Mouse (Mus musculus): ENCODE measurements at regions not wholly inside any gene's neighbourhood (a gene's known extent, or its start where the extent isn't known, plus 50 kb on each side); places are given as distances from the start of the nearest gene placed in this dataset.

GRCm38 (mm10) chr5:139625871-139626460, 82.7 kb downstream of the Uncx start:
- Histone ChIP-seq H3K9me3 (peaks cover 14% of the 10 kb centered on the region), H3K9ac (no peak overlapping the region), H3K27me3 (replicated peaks) (peaks cover 18% of the 10 kb centered on the region), H3K27ac (no peak overlapping the region), H3K4me2 (replicated peaks) (no peak overlapping the region), H3K4me3 (no peak overlapping the region), H3K4me1 (0 out of 2 replicates have a peak, but pooled peaks cover 4% of the 10 kb centered on the region), H3K36me3 (no peaks in the 10 kb centered on the region)
- 59% methylated on average over 22 of the region's 22 CpGs for WGBS
- peak; percentile 33; the same call in 1 of the 2 replicates for ATAC-seq (ENCODE audit: low FRiP score, low read depth)

DNA sequence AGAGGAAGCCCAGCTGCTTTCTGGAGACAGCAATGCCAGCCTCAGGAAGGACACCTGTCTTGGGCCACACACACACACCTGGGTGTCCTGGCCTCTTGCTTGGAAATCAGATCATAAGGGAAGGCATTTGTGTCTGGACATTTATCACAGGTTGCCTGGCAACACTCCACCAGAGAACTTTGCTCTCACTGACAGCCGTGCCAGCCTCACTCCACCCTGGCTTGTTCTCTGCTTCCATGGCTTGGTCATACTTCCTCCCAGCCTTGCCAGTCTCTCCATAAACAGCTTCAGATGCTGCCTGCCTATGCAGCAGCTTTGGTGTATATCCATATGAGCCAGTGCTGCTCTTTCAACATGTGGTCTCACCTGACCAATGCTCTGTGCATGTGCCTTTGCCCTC, 84.3 kb downstream of the Uncx start:
- WGBS: 74% methylated on average over 1 of the region's 1 CpGs
- Histone ChIP-seq H3K4me2 (replicated peaks) (no peak overlapping the region), H3K9me3 (peaks cover 14% of the 10 kb centered on the region)

DNA sequence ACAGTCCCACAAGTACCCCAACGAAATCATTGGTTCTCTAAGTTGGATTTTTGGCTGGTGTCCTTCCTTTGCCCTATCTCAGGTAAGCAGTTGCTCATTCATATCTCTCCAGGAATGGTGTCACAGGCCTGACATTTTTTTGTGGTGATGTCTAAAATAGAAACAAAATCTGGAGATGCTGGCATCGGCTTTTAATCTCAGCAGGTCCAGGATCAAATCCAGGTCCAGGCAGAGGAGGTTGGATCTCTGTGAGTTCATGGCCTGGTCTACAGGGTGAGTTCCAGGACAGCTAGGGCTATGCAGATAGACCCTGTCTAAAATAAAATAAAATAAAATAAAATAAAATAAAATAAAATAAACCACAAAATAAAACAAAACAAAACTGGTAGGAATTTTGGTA, 93.7 kb downstream of the Uncx start:
- ATAC-seq (ENCODE audit: low FRiP score, low read depth): no peak
- H3K4me1 ChIP-seq: peaks cover 10% of the 10 kb centered on the region; the same call in 1 of the 2 replicates
- 91% methylated on average over 2 of the region's 2 CpGs for WGBS

More for the DNA sequence above, 84.3 kb downstream of the Uncx start:
- ATAC-seq (ENCODE audit: low FRiP score, low read depth): no peak
- H3K27me3 ChIP-seq (replicated peaks): peaks cover 9% of the 10 kb centered on the region
- no peaks in the 10 kb centered on the region for H3K36me3 ChIP-seq
- no peak overlapping the region for H3K27ac ChIP-seq
- H3K4me3 ChIP-seq: no peak overlapping the region
- H3K9ac ChIP-seq: no peak overlapping the region
- 0 out of 2 replicates have a peak, but pooled peaks cover 4% of the 10 kb centered on the region for H3K4me1 ChIP-seq

DNA sequence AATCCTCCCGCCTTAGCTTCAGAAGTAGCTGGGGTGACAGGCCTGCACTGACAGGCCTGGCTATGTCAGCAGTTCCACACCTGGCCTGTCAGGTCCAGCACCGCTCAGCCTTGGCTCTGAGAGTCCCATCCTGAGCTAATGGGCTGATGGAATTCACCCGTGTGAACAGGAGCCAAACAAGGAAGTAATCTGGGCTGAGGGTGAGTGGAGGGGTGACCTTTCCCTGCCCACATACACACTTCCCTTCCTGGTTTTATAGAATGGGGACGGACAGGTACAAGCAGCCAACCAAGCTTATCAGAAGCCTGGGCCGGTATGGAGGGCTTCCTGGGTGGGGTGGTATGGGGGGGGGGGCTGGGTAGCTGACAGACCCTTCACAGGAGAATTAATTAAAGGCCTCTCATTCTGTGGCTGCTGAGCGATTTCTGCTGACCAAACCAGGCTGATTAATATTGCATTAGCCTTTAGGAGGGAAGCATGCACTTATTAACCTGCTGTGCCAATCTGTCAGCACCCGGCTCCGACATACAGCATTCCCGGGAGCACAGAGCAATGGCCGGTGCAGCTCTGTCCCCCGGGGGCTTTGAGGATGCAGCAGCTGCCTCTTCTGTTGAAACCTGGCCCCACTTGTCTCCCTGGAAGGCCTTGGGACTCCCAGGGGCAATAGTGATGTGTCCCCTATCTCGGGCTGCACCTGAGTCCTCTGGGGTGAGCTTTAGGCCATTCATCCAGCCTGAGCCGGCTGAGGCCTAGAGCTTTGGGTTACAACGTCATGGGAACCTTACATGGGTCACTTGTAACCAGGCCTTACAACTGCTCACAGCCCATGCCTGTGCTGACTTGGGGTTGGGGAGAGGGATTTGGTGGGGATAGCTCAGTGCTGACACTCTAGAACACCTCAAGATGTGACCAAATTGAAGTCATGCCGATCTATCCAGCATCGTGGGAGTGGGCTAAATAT, 95.2 kb downstream of the Micall2 start:
- H3K36me3 ChIP-seq: no peaks in the 10 kb centered on the region
- 0 out of 2 replicates have a peak, but pooled peaks have one; percentile 41 for ATAC-seq (ENCODE audit: low FRiP score, low read depth)
- 0 out of 2 replicates have a peak, but pooled peaks cover 4% of the 10 kb centered on the region for H3K9me3 ChIP-seq
- peak overlapping the region; percentile 37; the same call in 1 of the 2 replicates for H3K27ac ChIP-seq
- WGBS: 55% methylated on average over 16 of the region's 16 CpGs
- H3K4me3 ChIP-seq: no peak overlapping the region
- H3K27me3 ChIP-seq (replicated peaks): no peaks in the 10 kb centered on the region
- H3K9ac ChIP-seq: no peak overlapping the region
- peaks cover 10% of the 10 kb centered on the region; the same call in 1 of the 2 replicates for H3K4me1 ChIP-seq
- no peak overlapping the region for H3K4me2 ChIP-seq (replicated peaks)

More for the DNA sequence above, 93.7 kb downstream of the Uncx start:
- H3K27me3 ChIP-seq (replicated peaks): no peaks in the 10 kb centered on the region; the same call in 1 of the 2 replicates
- no peaks in the 10 kb centered on the region for H3K36me3 ChIP-seq
- H3K9me3 ChIP-seq: no peaks in the 10 kb centered on the region
- no peak overlapping the region for H3K4me2 ChIP-seq (replicated peaks)
- H3K4me3 ChIP-seq: no peak overlapping the region
- no peak overlapping the region for H3K9ac ChIP-seq
- no peak overlapping the region for H3K27ac ChIP-seq

DNA sequence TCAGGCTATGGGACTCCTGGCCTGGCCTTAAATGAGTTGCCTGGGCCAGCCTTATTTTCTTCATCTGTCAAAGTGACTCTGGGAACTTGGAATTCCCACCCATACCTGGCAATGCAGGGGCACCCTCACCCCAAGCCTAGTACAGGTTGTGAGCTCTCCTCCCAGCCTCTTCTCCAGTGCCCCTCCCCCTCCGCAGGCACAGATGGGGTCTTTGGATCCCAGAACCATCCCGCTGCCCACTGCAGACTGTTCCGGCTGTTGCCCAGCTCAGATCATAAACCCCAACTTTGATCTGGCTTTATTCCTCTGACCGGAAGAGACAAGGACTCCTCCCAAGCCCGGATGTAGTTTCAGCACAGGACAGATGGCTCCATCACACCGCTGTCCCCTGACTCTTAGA, 91.3 kb downstream of the Micall2 start:
- H3K4me2 ChIP-seq (replicated peaks): no peak overlapping the region
- H3K27ac ChIP-seq: no peak overlapping the region
- H3K27me3 ChIP-seq (replicated peaks): peaks cover 10% of the 10 kb centered on the region; the same call in 1 of the 2 replicates
- H3K4me1 ChIP-seq: peaks cover 10% of the 10 kb centered on the region; the same call in 1 of the 2 replicates
- no peak for ATAC-seq (ENCODE audit: low FRiP score, low read depth)
- WGBS: 73% methylated on average over 6 of the region's 6 CpGs
- no peak overlapping the region for H3K9ac ChIP-seq
- 0 out of 2 replicates have a peak, but pooled peaks cover 4% of the 10 kb centered on the region for H3K9me3 ChIP-seq
- H3K4me3 ChIP-seq: no peak overlapping the region
- no peaks in the 10 kb centered on the region for H3K36me3 ChIP-seq

GRCm38 (mm10) chr5:139651041-139651440, 85.1 kb downstream of the Micall2 start:
- Histone ChIP-seq H3K4me1 (no peaks in the 10 kb centered on the region), H3K4me2 (replicated peaks) (no peak overlapping the region), H3K4me3 (no peak overlapping the region), H3K27me3 (replicated peaks) (peaks cover 15% of the 10 kb centered on the region; the same call in 1 of the 2 replicates), H3K9ac (no peak overlapping the region), H3K9me3 (no peaks in the 10 kb centered on the region), H3K27ac (no peak overlapping the region), H3K36me3 (no peaks in the 10 kb centered on the region)
- 45% methylated on average over 4 of the region's 4 CpGs for WGBS
- no peak for ATAC-seq (ENCODE audit: low FRiP score, low read depth)

Data from neural tube, embryonic 12.5 days (tissue).